Mouse (Mus musculus) embryonic facial prominence, embryonic 12.5 days (tissue): Measurements from ENCODE around the gene Gm2a. TPM values are rescaled to one million over a fixed set of nuclear protein-coding genes. Genes with fewer than 3 reads are reported as not detected.

Source experiments
- ATAC-seq: fragments of 200-750 bp; cut with Nextera tagmentation; 2 replicates; pipeline ENCODE4 v1.8.0; 2017; ENCODE audit not compliant: insufficient number of reproducible peaks, insufficient read depth, low FRiP score, low TSS enrichment
- H3K27ac ChIP-seq: fragments of 300-500 bp; sonication (generic); 2 replicates; pipeline ENCODE4 v1.5.1; 2016; ENCODE audit warnings: mild to moderate bottlenecking
- H3K27me3 ChIP-seq: fragments of 300-500 bp; sonication (generic); 2 replicates; pipeline ENCODE4 v1.6.1; 2016; ENCODE audit warnings: mild to moderate bottlenecking, moderate library complexity
- H3K36me3 ChIP-seq: fragments of 300-500 bp; sonication (generic); 2 replicates; pipeline ENCODE4 v1.6.1; 2016; ENCODE audit warnings: mild to moderate bottlenecking
- H3K4me1 ChIP-seq: fragments of 300-500 bp; sonication (generic); 2 replicates; pipeline ENCODE4 v1.6.1; 2016
- H3K4me2 ChIP-seq: fragments of 300-500 bp; sonication (generic); replicated peaks from 2 replicates; pipeline ENCODE4 v1.6.1; 2016; ENCODE audit warnings: mild to moderate bottlenecking, moderate library complexity
- H3K4me3 ChIP-seq: fragments of 300-500 bp; sonication (generic); 2 replicates; pipeline ENCODE4 v1.5.1; 2016; ENCODE audit warnings: mild to moderate bottlenecking
- H3K9ac ChIP-seq: fragments of 300-500 bp; sonication (generic); 2 replicates; pipeline ENCODE4 v1.6.1; 2016; ENCODE audit warnings: mild to moderate bottlenecking, moderate library complexity
- H3K9me3 ChIP-seq: fragments of 300-500 bp; sonication (generic); 2 replicates; pipeline ENCODE4 v1.6.1; 2016; ENCODE audit warnings: mild to moderate bottlenecking, moderate library complexity
- WGBS: fragments of 180-500 bp; shearing (Covaris S2); methylation state at CpG from one replicate; pipeline ENCODE4 v1.1.7; 2016; 5-methylcytosine and 5-hydroxymethylcytosine counted together
- polyA plus RNA-seq: library from polyadenylated mRNA; unstranded; fragments of >200 nt; fragmentation: Nextera tagmentation; extraction: Ambion mirVana; gene quantifications from 2 replicates; pipeline ENCODE4 v1.2.1, GENCODE M21; 2016

The Gm2a gene
- polyA plus RNA-seq = 12.0 and 13.0 TPM in 2 replicates

- H3K36me3 ChIP-seq = no peaks in the 10 kb centered on the region
- ATAC-seq = peak; percentile 90
- peak within 1 kb of the TSS; percentile 65 for H3K27ac ChIP-seq
- peak within 1 kb of the TSS; percentile 50 for H3K4me3 ChIP-seq
- 0 out of 2 replicates have a peak, but pooled peaks cover 3% of the 10 kb centered on the region for H3K4me1 ChIP-seq
- peak within 1 kb of the TSS; percentile 68 for H3K4me2 ChIP-seq
- WGBS = 2% methylated on average over 42 of the region's 45 CpGs
- H3K27me3 ChIP-seq = no peaks in the 10 kb centered on the region
- no peaks in the 10 kb centered on the region for H3K9me3 ChIP-seq
- peak within 1 kb of the TSS; percentile 52 for H3K9ac ChIP-seq
Measured at GRCm38 (mm10) chr11:55097463-55098188, at the start of gene Gm2a. Gene Gm2a, plus strand, starts transcription at chr11:55098115.

GRCm38 (mm10) chr11:55050837-55051510 is 46.9 kb upstream of the Gm2a start:
- 62% methylated on average over 7 of the region's 7 CpGs for whole genome bisulfite sequencing
- no peak for ATAC-seq
- H3K36me3 ChIP-seq = no peaks in the 10 kb centered on the region
- H3K4me3 ChIP-seq = no peak overlapping the region
- no peaks in the 10 kb centered on the region for H3K4me1 ChIP-seq
- H3K27me3 ChIP-seq = no peaks in the 10 kb centered on the region
- H3K9me3 ChIP-seq = no peaks in the 10 kb centered on the region
- H3K27ac ChIP-seq = no peak overlapping the region
- H3K9ac ChIP-seq = no peak overlapping the region
- H3K4me2 ChIP-seq = no peak overlapping the region

GRCm38 (mm10) chr11:55057511-55057910 is 40.4 kb upstream of the Gm2a start:
- ATAC-seq = no peak
- no peak overlapping the region for H3K4me2 ChIP-seq
- 79% methylated on average over 3 of the region's 3 CpGs for WGBS
- no peaks in the 10 kb centered on the region for H3K9me3 ChIP-seq
- H3K9ac ChIP-seq = no peak overlapping the region
- H3K27me3 ChIP-seq = no peaks in the 10 kb centered on the region
- H3K27ac ChIP-seq = no peak overlapping the region
- H3K36me3 ChIP-seq = no peaks in the 10 kb centered on the region
- H3K4me1 ChIP-seq = no peaks in the 10 kb centered on the region
- no peak overlapping the region for H3K4me3 ChIP-seq

GRCm38 (mm10) chr11:55060802-55061201 is 37.1 kb upstream of the Gm2a start:
- Histone ChIP-seq H3K9me3 (no peaks in the 10 kb centered on the region), H3K4me3 (no peak overlapping the region), H3K4me2 (no peak overlapping the region), H3K4me1 (no peaks in the 10 kb centered on the region), H3K27me3 (no peaks in the 10 kb centered on the region), H3K36me3 (no peaks in the 10 kb centered on the region), H3K27ac (no peak overlapping the region), H3K9ac (no peak overlapping the region)
- WGBS = 83% methylated on average over 5 of the region's 5 CpGs
- no peak for ATAC-seq

GRCm38 (mm10) chr11:55062856-55063255 is 35.1 kb upstream of the Gm2a start:
- no peaks in the 10 kb centered on the region for H3K9me3 ChIP-seq
- no peak overlapping the region for H3K27ac ChIP-seq
- no peaks in the 10 kb centered on the region for H3K27me3 ChIP-seq
- no peak overlapping the region for H3K9ac ChIP-seq
- no peak for ATAC-seq
- 29% methylated on average over 5 of the region's 5 CpGs for WGBS
- no peaks in the 10 kb centered on the region for H3K36me3 ChIP-seq
- no peak overlapping the region for H3K4me3 ChIP-seq
- no peak overlapping the region for H3K4me2 ChIP-seq
- no peaks in the 10 kb centered on the region for H3K4me1 ChIP-seq

- no peaks in the 10 kb centered on the region for H3K9me3 ChIP-seq
- H3K4me3 ChIP-seq = no peak overlapping the region
- ATAC-seq = no peak
- no peaks in the 10 kb centered on the region for H3K4me1 ChIP-seq
- no peak overlapping the region for H3K9ac ChIP-seq
- WGBS = 61% methylated on average over 4 of the region's 4 CpGs
- no peaks in the 10 kb centered on the region for H3K36me3 ChIP-seq
- H3K27ac ChIP-seq = no peak overlapping the region
- H3K27me3 ChIP-seq = no peaks in the 10 kb centered on the region
- H3K4me2 ChIP-seq = no peak overlapping the region
Measured at GRCm38 (mm10) chr11:55066921-55067320, 31.0 kb upstream of the Gm2a start.

GRCm38 (mm10) chr11:55069023-55069422 is 28.9 kb upstream of the Gm2a start:
- H3K4me1 ChIP-seq = no peaks in the 10 kb centered on the region
- H3K36me3 ChIP-seq = no peaks in the 10 kb centered on the region
- no peak for ATAC-seq
- H3K9ac ChIP-seq = no peak overlapping the region
- H3K27ac ChIP-seq = no peak overlapping the region
- no peaks in the 10 kb centered on the region for H3K27me3 ChIP-seq
- H3K9me3 ChIP-seq = no peaks in the 10 kb centered on the region
- H3K4me3 ChIP-seq = no peak overlapping the region
- WGBS = 52% methylated on average over 2 of the region's 2 CpGs
- H3K4me2 ChIP-seq = no peak overlapping the region

GRCm38 (mm10) chr11:55071344-55071743 is 26.6 kb upstream of the Gm2a start:
- no peaks in the 10 kb centered on the region for H3K27me3 ChIP-seq
- WGBS = 86% methylated on average over 5 of the region's 5 CpGs

GRCm38 (mm10) chr11:55072467-55072866 is 25.4 kb upstream of the Gm2a start:
- no peak overlapping the region for H3K4me3 ChIP-seq
- no peak for ATAC-seq
- H3K36me3 ChIP-seq = no peaks in the 10 kb centered on the region
- H3K9ac ChIP-seq = no peak overlapping the region
- H3K9me3 ChIP-seq = no peaks in the 10 kb centered on the region
- 0 out of 2 replicates have a peak, but pooled peaks cover 4% of the 10 kb centered on the region for H3K27me3 ChIP-seq
- H3K4me1 ChIP-seq = peaks cover 6% of the 10 kb centered on the region; the same call in 1 of the 2 replicates
- H3K27ac ChIP-seq = no peak overlapping the region
- H3K4me2 ChIP-seq = no peak overlapping the region
- WGBS = 82% methylated on average over 8 of the region's 8 CpGs

More at GRCm38 (mm10) chr11:55071344-55071743, 26.6 kb upstream of the Gm2a start:
- no peak for ATAC-seq
- no peaks in the 10 kb centered on the region for H3K4me1 ChIP-seq
- no peak overlapping the region for H3K9ac ChIP-seq
- H3K27ac ChIP-seq = no peak overlapping the region
- no peaks in the 10 kb centered on the region for H3K36me3 ChIP-seq
- no peak overlapping the region for H3K4me2 ChIP-seq
- no peaks in the 10 kb centered on the region for H3K9me3 ChIP-seq
- no peak overlapping the region for H3K4me3 ChIP-seq

- ATAC-seq = no peak
- Histone ChIP-seq H3K27me3 (0 out of 2 replicates have a peak, but pooled peaks cover 5% of the 10 kb centered on the region), H3K27ac (no peak overlapping the region), H3K36me3 (no peaks in the 10 kb centered on the region), H3K9ac (no peak overlapping the region), H3K9me3 (no peaks in the 10 kb centered on the region), H3K4me2 (no peak overlapping the region), H3K4me1 (peaks cover 11% of the 10 kb centered on the region; the same call in 1 of the 2 replicates), H3K4me3 (no peak overlapping the region)
- 58% methylated on average over 10 of the region's 10 CpGs for WGBS
Measured at GRCm38 (mm10) chr11:55073191-55073590, 24.7 kb upstream of the Gm2a start.

GRCm38 (mm10) chr11:55075602-55076001 is 22.3 kb upstream of the Gm2a start:
- Histone ChIP-seq H3K4me1 (peaks cover 11% of the 10 kb centered on the region; the same call in 1 of the 2 replicates), H3K27ac (no peak overlapping the region), H3K27me3 (0 out of 2 replicates have a peak, but pooled peaks cover 9% of the 10 kb centered on the region), H3K4me3 (no peak overlapping the region), H3K4me2 (no peak overlapping the region), H3K36me3 (no peaks in the 10 kb centered on the region), H3K9ac (no peak overlapping the region), H3K9me3 (no peaks in the 10 kb centered on the region)
- WGBS = 73% methylated on average over 2 of the region's 2 CpGs
- no peak for ATAC-seq

- Histone ChIP-seq H3K9me3 (no peaks in the 10 kb centered on the region), H3K36me3 (no peaks in the 10 kb centered on the region), H3K4me3 (no peak overlapping the region), H3K9ac (no peak overlapping the region), H3K27me3 (0 out of 2 replicates have a peak, but pooled peaks cover 9% of the 10 kb centered on the region), H3K27ac (no peak overlapping the region), H3K4me1 (peaks cover 11% of the 10 kb centered on the region; the same call in 1 of the 2 replicates), H3K4me2 (no peak overlapping the region)
- 82% methylated on average over 5 of the region's 5 CpGs for WGBS
- no peak for ATAC-seq
Measured at GRCm38 (mm10) chr11:55076234-55076633, 21.7 kb upstream of the Gm2a start.
